Comparison of ENCODE assay signal across 8 mouse cellular contexts in genomic region chr17:83277948-83278924, GRCm38 (mm10).
A peak's percentile ranks its signal among the peaks of the same experiment; 100 is the strongest.
DNase-seq lines count a peak whose midpoint lies in the region; ATAC-seq and TF ChIP-seq lines count a peak whose summit lies in the region.

No protein-coding gene starts in this region.

- H3K36me3 ChIP-seq in kidney, embryonic 14.5 days (ENCODE audit: control insufficient read depth, insufficient read depth, low read length) = no peaks in the 10 kb centered on the region
- H3K36me3 ChIP-seq in embryonic facial prominence, embryonic 14.5 days (ENCODE audit: control insufficient read depth, insufficient read depth, low read length) = no peaks in the 10 kb centered on the region
- H3K36me3 ChIP-seq in limb, embryonic 14.5 days (ENCODE audit: control insufficient read depth, insufficient read depth, low read length) = no peaks in the 10 kb centered on the region

- H3K27ac ChIP-seq in kidney, embryonic 14.5 days (ENCODE audit: low read depth, low read length) = peak overlapping the region; percentile 83; the same call in 1 of the 2 replicates
- H3K27ac ChIP-seq in embryonic facial prominence, embryonic 14.5 days (replicated peaks; ENCODE audit: low read depth, low read length) = 0 out of 2 replicates have a peak overlapping the region, but pooled peaks have one; percentile 78
- H3K27ac ChIP-seq in limb, embryonic 14.5 days (replicated peaks; ENCODE audit: low read depth, low read length) = 0 out of 2 replicates have a peak overlapping the region, but pooled peaks have one; percentile 79

- H3K9me3 ChIP-seq in kidney, embryonic 14.5 days (ENCODE audit: control insufficient read depth, low read length) = no peaks in the 10 kb centered on the region
- H3K9me3 ChIP-seq in embryonic facial prominence, embryonic 14.5 days (ENCODE audit: control insufficient read depth, low read length) = no peaks in the 10 kb centered on the region
- no peaks in the 10 kb centered on the region for H3K9me3 ChIP-seq in limb, embryonic 14.5 days (ENCODE audit: control insufficient read depth, low read length)

- no peak for DNase-seq in kidney, adult 9 months
- no peak for DNase-seq in embryonic facial prominence, embryonic 14.5 days (ENCODE audit: low spot score)
- DNase-seq in limb, embryonic 14.5 days (ENCODE audit: low spot score) = no peak
- DNase-seq in left cerebral cortex, postnatal 4 days = no peak
- no peak for DNase-seq in right cerebral cortex, adult 18-20 months
- DNase-seq in adrenal gland, postnatal 14 days = no peak

- no peak overlapping the region for H3K4me3 ChIP-seq in kidney, embryonic 14.5 days (ENCODE audit: low read length)
- no peak overlapping the region for H3K4me3 ChIP-seq in embryonic facial prominence, embryonic 14.5 days (ENCODE audit: low read depth, low read length)
- 0 out of 2 replicates have a peak overlapping the region, but pooled peaks have one; percentile 5 for H3K4me3 ChIP-seq in limb, embryonic 14.5 days (replicated peaks; ENCODE audit: low read length)

- H3K9ac ChIP-seq in kidney, embryonic 14.5 days (ENCODE audit: low read depth, low read length) = peak overlapping the region; percentile 47
- no peak overlapping the region for H3K9ac ChIP-seq in embryonic facial prominence, embryonic 14.5 days (ENCODE audit: low read depth, low read length)
- H3K9ac ChIP-seq in limb, embryonic 14.5 days (ENCODE audit: low read depth, low read length, severe bottlenecking) = 0 out of 2 replicates have a peak overlapping the region, but pooled peaks have one; percentile 39

- no peak for ATAC-seq in kidney, embryonic 14.5 days (ENCODE audit: low FRiP score, low TSS enrichment)
- no peak for ATAC-seq in embryonic facial prominence, embryonic 14.5 days (ENCODE audit: low read depth)
- no peak for ATAC-seq in limb, embryonic 14.5 days (ENCODE audit: low FRiP score, low read depth)
- ATAC-seq in neutrophil, adult 5-6 weeks (ENCODE audit: extremely low read depth, insufficient number of reproducible peaks, low FRiP score, poor library complexity, severe bottlenecking) = peak; percentile 29; the same call in 1 of the 2 replicates

- 77% methylated on average over 14 of the region's 14 CpGs for WGBS in kidney, embryonic 14.5 days
- WGBS in embryonic facial prominence, embryonic 14.5 days = 71% methylated on average over 14 of the region's 14 CpGs
- WGBS in limb, embryonic 14.5 days = 72% methylated on average over 14 of the region's 14 CpGs

- TF ChIP-seq POLR2A in limb, embryonic 14.5 days (IDR thresholded peaks at IDR 0.05; ENCODE audit: borderline replicate concordance, extremely low read depth, insufficient read depth, insufficient read length) = no peak

- no peaks in the 10 kb centered on the region for H3K27me3 ChIP-seq in kidney, embryonic 14.5 days (ENCODE audit: control insufficient read depth, insufficient read depth, low read length)
- no peaks in the 10 kb centered on the region for H3K27me3 ChIP-seq in embryonic facial prominence, embryonic 14.5 days (replicated peaks; ENCODE audit: control insufficient read depth, insufficient read depth, low read length)
- H3K27me3 ChIP-seq in limb, embryonic 14.5 days (ENCODE audit: control insufficient read depth, insufficient read depth, low read length) = no peaks in the 10 kb centered on the region

- intact Hi-C loops in left cerebral cortex, postnatal 4 days (cut with DNase I) = loop anchor here (10.0 kb wide), 3 partner anchors 97 to 357 kb away; partner anchors contain the start of gene Kcng3

- peak overlapping the region; percentile 48 for H3K4me2 ChIP-seq in kidney, embryonic 14.5 days (replicated peaks; ENCODE audit: low read depth, low read length)
- H3K4me2 ChIP-seq in embryonic facial prominence, embryonic 14.5 days (ENCODE audit: low read depth, low read length) = peak overlapping the region; percentile 94
- peak overlapping the region; percentile 94 for H3K4me2 ChIP-seq in limb, embryonic 14.5 days (replicated peaks; ENCODE audit: low read depth, low read length, severe bottlenecking)

- peaks cover 28% of the 10 kb centered on the region for H3K4me1 ChIP-seq in kidney, embryonic 14.5 days (ENCODE audit: control insufficient read depth, insufficient read depth, low read length)
- H3K4me1 ChIP-seq in embryonic facial prominence, embryonic 14.5 days (ENCODE audit: control insufficient read depth, insufficient read depth, low read length) = peaks cover 25% of the 10 kb centered on the region
- H3K4me1 ChIP-seq in limb, embryonic 14.5 days (ENCODE audit: control insufficient read depth, insufficient read depth, low read length) = peaks cover 33% of the 10 kb centered on the region
